Mouse (Mus musculus) macrophage (primary cell): Measurements from ENCODE around the gene Frmpd4. TPM values are rescaled to one million over a fixed set of nuclear protein-coding genes. Genes with fewer than 3 reads are reported as not detected.

Experiments used
- H3K27ac ChIP-seq: fragments of 350-480 bp; formaldehyde crosslinking; 2 replicates; pipeline ENCODE4 v1.9.0; 2021
- H3K36me3 ChIP-seq: fragments of 350-480 bp; formaldehyde crosslinking; 2 replicates; pipeline ENCODE4 v1.9.0; 2021; ENCODE audit errors: inconsistent target
- H3K4me3 ChIP-seq: fragments of 350-480 bp; formaldehyde crosslinking; 2 replicates; pipeline ENCODE4 v1.9.0; 2021; ENCODE audit errors: inconsistent target
- H3K79me2 ChIP-seq: fragments of 350-480 bp; formaldehyde crosslinking; 2 replicates; pipeline ENCODE4 v1.9.0; 2021; ENCODE audit errors: inconsistent target
- WGBS: methylation state at CpG from one replicate; pipeline ENCODE4 v1.1.7; 2026; ENCODE audit warnings: inconsistent platforms; ENCODE audit not compliant: missing documents; 5-methylcytosine and 5-hydroxymethylcytosine counted together
- polyA plus RNA-seq: library from polyadenylated mRNA; stranded (reverse); fragments of 250-400 nt; gene quantifications from 3 replicates; pipeline ENCODE4 v1.2.4, GENCODE M21; 2018; ENCODE audit warnings: inconsistent platforms

Frmpd4 gene
- polyA plus RNA-seq, 1 experiment from 2014 or later = not detected

DNA sequence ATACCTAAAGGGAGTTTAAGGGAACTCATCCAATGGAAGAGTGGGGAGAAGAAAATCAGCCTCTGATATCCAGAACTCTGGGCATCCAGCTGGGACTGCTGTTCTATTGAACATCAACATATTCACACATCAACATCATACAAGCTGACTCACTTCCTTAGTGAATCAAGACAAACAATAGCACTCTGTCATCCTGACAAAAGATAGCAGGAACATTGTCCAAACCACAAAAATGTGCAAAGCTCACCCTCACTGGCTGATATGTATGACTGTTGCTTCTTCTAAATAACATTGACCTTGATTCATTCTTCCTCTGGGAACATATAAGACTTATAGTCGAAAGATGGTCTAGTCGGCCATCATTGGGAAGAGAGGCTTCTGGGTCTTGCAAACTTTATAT, 625.8 kb downstream of the Frmpd4 start:
- Histone ChIP-seq H3K36me3 (no peaks in the 10 kb centered on the region), H3K79me2 (no peaks in the 10 kb centered on the region), H3K4me3 (no peak overlapping the region), H3K27ac (no peak overlapping the region)
- 68% methylated on average over 2 of the region's 2 CpGs for WGBS

DNA sequence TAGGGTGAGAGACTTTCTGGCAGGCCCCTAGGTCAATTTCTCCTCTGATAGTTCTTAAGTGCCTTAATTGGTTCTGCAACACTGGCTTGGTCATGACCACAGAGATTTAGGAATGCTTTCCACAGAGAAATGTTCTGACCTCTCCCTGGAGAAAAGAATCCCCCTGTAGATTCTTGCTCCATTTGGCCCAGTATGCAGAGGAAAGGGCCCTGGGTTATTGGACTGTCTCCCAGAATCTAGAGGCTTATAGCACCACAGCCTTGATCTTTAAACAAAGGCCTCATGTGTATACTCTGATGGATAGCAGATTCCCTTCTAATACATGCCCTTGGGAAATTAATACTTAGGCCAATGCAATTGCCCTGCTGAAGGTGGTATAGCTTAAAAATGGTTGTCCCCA, 667.5 kb downstream of the Frmpd4 start:
- H3K36me3 ChIP-seq = no peaks in the 10 kb centered on the region
- H3K27ac ChIP-seq = no peak overlapping the region
- no peaks in the 10 kb centered on the region for H3K79me2 ChIP-seq
- no peak overlapping the region for H3K4me3 ChIP-seq

DNA sequence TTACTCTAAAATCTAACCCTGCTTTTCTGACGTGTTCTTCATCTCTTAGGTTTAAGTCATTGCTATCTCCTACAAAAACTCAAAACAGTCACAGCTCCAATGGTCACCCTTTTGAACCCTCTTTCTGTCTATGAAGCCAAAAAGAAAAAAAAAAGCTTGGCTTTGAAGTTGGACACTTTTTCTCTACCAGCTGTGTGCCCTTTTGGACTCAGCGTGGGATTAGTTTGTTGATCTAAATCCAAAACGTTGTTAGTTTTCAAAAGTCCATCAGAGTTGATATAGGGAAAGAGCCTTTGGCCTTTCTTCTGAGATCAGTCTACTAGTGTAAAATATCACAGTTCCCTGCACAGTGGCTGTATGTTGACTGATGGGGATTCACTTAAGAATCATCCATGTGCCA, 676.0 kb downstream of the Frmpd4 start:
- Histone ChIP-seq H3K79me2 (no peaks in the 10 kb centered on the region), H3K27ac (no peak overlapping the region), H3K36me3 (no peaks in the 10 kb centered on the region), H3K4me3 (no peak overlapping the region)
- 94% methylated on average over 2 of the region's 3 CpGs for WGBS

DNA sequence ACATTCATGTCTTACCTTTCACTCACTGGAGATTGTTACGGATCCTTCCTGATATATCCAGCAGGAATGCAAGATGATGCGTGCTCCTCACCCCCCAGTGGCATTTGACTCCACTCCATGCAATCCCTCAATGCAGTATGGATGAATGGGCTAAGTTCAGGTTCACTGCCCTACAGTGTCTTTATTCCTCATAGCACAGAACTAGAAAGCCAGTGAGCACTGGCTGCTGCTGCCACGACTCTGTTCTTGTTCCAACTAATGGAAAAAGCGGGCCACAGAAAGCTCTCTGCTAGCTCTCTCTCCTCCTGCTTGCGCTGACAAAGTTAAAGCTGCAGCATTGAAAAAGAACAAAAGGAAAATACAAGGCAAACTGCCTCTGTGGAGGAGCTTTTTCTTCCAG, 722.2 kb downstream of the Frmpd4 start:
- WGBS = 67% methylated on average over 5 of the region's 5 CpGs
- H3K4me3 ChIP-seq = no peak overlapping the region
- H3K36me3 ChIP-seq = no peaks in the 10 kb centered on the region
- H3K79me2 ChIP-seq = no peaks in the 10 kb centered on the region
- no peak overlapping the region for H3K27ac ChIP-seq

DNA sequence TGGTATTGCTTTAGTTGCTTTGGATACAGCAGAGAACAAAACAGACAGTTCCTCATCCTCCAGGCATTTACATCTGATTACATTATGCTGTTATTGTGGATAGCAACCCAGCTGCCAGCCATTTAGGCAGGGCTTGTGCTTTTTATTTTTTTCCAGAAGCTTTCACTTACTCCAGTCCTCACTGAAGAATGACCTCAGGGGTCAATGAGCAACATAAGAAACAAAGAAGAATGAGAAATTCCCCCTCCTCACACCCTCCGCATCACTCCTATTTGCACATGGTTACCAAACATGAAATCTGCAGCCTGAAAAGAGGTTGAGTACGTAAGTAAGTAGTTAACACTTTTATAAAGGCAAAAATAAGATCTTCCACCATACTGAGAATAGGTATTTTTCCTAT, 744.5 kb downstream of the Frmpd4 start:
- Histone ChIP-seq H3K27ac (no peak overlapping the region), H3K36me3 (no peaks in the 10 kb centered on the region), H3K79me2 (no peaks in the 10 kb centered on the region), H3K4me3 (no peak overlapping the region)
- WGBS = 78% methylated on average over 2 of the region's 2 CpGs

- no peaks in the 10 kb centered on the region for H3K79me2 ChIP-seq
Measured at GRCm38 (mm10) chrX:167828456-167828855, 748.6 kb downstream of the Frmpd4 start.

GRCm38 (mm10) chrX:167817363-167817762, 759.7 kb downstream of the Frmpd4 start:
- Histone ChIP-seq H3K27ac (no peak overlapping the region), H3K79me2 (no peaks in the 10 kb centered on the region), H3K36me3 (no peaks in the 10 kb centered on the region), H3K4me3 (no peak overlapping the region)
- WGBS = 71% methylated on average over 3 of the region's 4 CpGs

More at GRCm38 (mm10) chrX:167828456-167828855, 748.6 kb downstream of the Frmpd4 start:
- no peak overlapping the region for H3K27ac ChIP-seq
- H3K4me3 ChIP-seq = no peak overlapping the region
- no peaks in the 10 kb centered on the region for H3K36me3 ChIP-seq

GRCm38 (mm10) chrX:167810120-167810519, 766.9 kb downstream of the Frmpd4 start:
- Histone ChIP-seq H3K27ac (no peak overlapping the region), H3K4me3 (no peak overlapping the region), H3K36me3 (no peaks in the 10 kb centered on the region), H3K79me2 (no peaks in the 10 kb centered on the region)
- 94% methylated on average over 2 of the region's 2 CpGs for WGBS

- Histone ChIP-seq H3K4me3 (no peak overlapping the region), H3K27ac (no peak overlapping the region), H3K79me2 (no peaks in the 10 kb centered on the region), H3K36me3 (no peaks in the 10 kb centered on the region)
- WGBS = 97% methylated on average over 5 of the region's 5 CpGs
Measured at GRCm38 (mm10) chrX:167808572-167808971, 768.5 kb downstream of the Frmpd4 start.

- no peaks in the 10 kb centered on the region for H3K79me2 ChIP-seq
- H3K4me3 ChIP-seq = no peak overlapping the region
- H3K36me3 ChIP-seq = no peaks in the 10 kb centered on the region
- no peak overlapping the region for H3K27ac ChIP-seq
- 26% methylated on average over 2 of the region's 2 CpGs for WGBS
Measured at GRCm38 (mm10) chrX:167788737-167789136, 788.3 kb downstream of the Frmpd4 start.

GRCm38 (mm10) chrX:167783526-167783925, 793.5 kb downstream of the Frmpd4 start:
- H3K4me3 ChIP-seq = no peak overlapping the region
- H3K27ac ChIP-seq = no peak overlapping the region
- H3K36me3 ChIP-seq = no peaks in the 10 kb centered on the region
- H3K79me2 ChIP-seq = no peaks in the 10 kb centered on the region

DNA sequence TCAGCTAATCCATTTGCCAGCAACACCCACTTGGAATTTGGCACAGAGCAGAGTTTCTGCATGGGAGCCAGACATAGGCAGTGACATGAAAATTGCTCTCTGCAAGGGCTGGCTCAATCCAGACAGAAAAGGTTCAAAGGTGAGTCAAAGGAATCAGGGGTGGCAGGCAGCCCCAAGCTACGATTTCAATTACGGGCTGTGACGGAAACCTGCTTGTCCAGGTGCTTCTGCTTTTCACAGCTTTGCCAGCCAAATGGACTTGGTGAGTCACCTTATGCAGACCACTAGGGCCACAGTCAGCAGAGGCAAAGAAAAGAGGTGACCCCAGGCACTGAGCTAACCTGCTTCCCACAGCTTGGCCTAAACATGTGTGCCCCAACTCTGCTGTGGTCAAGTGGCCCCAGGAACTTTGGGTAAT, 857.5 kb downstream of the Frmpd4 start:
- Histone ChIP-seq H3K4me3 (no peak overlapping the region), H3K36me3 (no peaks in the 10 kb centered on the region), H3K79me2 (no peaks in the 10 kb centered on the region), H3K27ac (no peak overlapping the region)
- 91% methylated on average over 3 of the region's 3 CpGs for WGBS

GRCm38 (mm10) chrX:167719092-167719491, 857.9 kb downstream of the Frmpd4 start:
- Histone ChIP-seq H3K4me3 (no peak overlapping the region), H3K36me3 (no peaks in the 10 kb centered on the region), H3K27ac (no peak overlapping the region), H3K79me2 (no peaks in the 10 kb centered on the region)
- WGBS = 100% methylated on average over 1 of the region's 1 CpGs

- 72% methylated on average over 5 of the region's 5 CpGs for WGBS
- Histone ChIP-seq H3K4me3 (no peak overlapping the region), H3K79me2 (no peaks in the 10 kb centered on the region), H3K36me3 (no peaks in the 10 kb centered on the region), H3K27ac (no peak overlapping the region)
Measured at GRCm38 (mm10) chrX:167654806-167655495, 922.1 kb downstream of the Frmpd4 start.

DNA sequence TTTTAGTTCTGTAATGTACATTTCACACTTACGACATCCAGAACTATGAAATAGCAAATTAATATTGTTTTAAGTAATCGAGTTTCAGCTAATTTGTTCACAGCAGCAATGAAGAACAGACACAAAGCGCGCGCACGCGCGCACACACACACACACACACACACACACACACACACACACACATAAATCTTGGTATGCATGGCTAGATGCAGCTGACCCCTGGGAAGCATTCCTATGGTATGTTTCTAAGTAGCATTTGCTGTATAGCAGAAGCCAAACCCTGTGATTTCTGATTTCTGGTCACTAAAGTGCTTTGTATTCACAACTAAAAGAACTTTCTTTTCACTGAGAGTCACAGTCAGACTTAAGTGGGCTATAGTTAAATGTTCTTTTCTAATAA, 922.8 kb downstream of the Frmpd4 start:
- 98% methylated on average over 8 of the region's 8 CpGs for WGBS
- Histone ChIP-seq H3K4me3 (no peak overlapping the region), H3K27ac (no peak overlapping the region), H3K79me2 (no peaks in the 10 kb centered on the region), H3K36me3 (no peaks in the 10 kb centered on the region)

- no peak overlapping the region for H3K4me3 ChIP-seq
- H3K27ac ChIP-seq = no peak overlapping the region
- no peaks in the 10 kb centered on the region for H3K36me3 ChIP-seq
- H3K79me2 ChIP-seq = no peaks in the 10 kb centered on the region
Measured at GRCm38 (mm10) chrX:167597639-167598217, 979.3 kb downstream of the Frmpd4 start.
